Mouse (Mus musculus) kidney, postnatal 14 days (tissue): ENCODE data around the gene Mycl.

ENCODE experiments used
- DNase-seq: peaks from one replicate; pipeline ENCODE4 v3.0.0; 2022; ENCODE audit warnings: mixed read lengths

The Mycl gene

DNA sequence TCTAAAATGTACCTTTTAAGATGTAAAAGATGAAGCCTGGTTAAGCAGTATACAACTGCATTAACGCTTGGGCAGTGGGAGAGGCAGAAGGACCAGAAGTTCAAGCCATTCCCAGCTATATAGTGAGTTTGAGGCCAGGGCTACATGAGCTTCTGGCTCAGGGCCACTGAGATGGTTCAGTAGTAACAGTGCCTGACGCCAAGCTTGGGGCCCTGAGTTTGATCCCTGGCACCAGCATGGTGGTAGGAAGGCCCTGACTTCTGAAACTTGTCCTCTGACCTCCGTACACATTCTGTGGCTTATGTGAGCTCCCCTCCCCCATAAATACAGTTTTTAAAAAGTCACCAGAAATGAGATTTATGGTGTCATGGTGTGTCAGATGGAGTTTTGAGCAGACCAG lies 26.1 kb downstream of the Mycl start:
- no peak for DNase-seq

- DNase-seq: no peak
Measured at GRCm38 (mm10) chr4:123022896-123023295, 27.4 kb downstream of the Mycl start.

DNA sequence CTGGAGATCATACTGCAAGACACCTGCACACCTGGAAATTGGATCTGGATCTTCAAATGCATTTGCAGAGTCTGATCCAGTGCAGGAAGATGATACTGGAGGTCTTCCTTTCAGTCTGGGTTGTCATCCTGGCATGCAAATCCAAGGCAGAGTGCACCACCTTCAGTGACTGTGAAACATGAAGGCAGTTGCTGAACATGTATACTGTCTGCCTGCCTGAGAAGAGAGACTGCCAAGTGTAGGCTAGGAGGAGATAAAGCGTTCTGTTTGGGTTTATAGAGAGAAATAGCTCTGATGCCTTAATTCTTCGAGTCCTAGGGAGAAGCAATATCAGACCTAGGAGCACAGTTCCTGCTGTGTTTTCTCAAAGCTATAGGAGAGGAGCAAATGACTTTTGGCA lies 30.0 kb downstream of the Mycl start:
- no peak for DNase-seq

GRCm38 (mm10) chr4:123026161-123026560 lies 30.7 kb downstream of the Mycl start:
- DNase-seq: no peak

- DNase-seq: no peak
Measured at GRCm38 (mm10) chr4:123026597-123026996, 31.1 kb downstream of the Mycl start.

DNA sequence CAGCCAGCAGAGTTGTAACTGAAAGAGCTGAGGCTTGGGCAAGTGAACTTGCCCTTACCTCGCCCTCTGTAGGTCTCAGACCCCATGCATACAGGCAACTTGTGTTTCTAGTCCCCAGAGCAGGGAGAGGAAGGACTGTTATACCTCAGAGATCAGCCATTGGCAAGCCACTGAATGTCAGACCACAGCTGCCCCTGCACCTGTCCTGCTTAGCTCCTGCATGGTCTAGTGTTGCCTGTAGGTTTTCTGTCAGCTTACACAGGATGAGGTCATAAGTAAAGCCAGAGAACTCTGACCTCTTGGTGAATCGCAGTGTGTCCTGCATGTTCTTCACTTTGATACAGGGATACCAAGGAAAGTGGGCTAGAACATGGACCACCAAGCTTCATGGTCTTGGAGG lies 39.4 kb downstream of the Mycl start:
- no peak for DNase-seq

DNA sequence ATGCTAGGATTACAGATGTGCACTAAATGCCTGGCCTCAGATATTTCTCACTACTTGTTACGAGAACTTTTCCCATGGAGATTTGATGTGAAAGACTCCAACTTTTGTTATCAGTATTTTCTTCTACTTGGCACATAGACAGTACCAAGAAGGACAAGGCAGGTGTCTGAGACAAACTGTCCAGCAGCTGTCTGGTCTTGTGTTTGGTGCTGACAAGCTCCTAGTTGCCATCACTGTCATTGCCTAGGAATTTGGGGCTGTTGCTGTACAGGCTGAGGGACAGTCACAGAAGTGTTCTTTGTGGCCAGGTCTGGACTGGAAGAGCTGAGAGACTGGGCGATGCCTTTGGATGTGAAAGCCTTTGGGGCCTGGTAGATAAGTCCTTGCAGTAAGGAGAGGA lies 40.2 kb downstream of the Mycl start:
- DNase-seq: no peak

DNA sequence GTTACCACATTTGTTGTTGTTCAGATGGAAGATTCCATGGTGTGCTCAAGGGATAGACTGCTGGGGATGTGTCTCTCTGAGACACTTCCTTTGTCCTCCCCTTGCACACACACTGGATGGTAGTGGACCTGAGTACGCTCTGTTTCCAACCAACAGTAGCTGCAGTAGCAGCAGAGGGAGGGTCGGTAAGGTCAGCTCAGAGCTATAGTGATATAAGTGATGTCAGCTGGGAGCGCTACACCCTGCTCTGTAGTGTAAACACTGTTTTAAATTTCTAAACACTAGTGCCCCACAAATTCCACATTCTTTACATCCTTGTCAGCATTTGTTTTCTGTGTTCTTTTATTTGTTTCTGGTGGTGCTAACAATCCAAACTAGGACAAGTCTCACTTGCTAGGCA lies 41.3 kb downstream of the Mycl start:
- no peak for DNase-seq

DNA sequence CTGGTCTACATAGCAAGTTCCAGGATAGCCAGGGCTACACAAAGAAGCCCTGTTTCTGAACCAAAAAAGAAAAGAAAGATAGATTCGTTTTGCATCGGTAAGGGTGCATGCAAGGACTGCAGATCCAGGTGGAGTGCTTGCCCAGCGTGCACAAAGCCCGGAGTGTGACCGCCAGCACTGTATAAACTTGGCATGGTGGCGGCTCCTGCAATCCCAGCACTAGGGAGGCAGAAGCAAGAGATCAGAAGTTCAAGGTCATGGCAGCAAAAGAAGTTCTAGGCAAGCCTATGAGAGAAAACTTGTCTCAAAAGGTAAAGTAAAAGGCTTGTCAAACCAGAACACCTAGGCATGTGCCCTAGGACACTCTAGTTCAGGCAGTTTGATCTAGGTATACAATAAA lies 45.7 kb downstream of the Mycl start:
- no peak for DNase-seq

GRCm38 (mm10) chr4:123043858-123044257 lies 48.4 kb downstream of the Mycl start:
- no peak for DNase-seq

DNA sequence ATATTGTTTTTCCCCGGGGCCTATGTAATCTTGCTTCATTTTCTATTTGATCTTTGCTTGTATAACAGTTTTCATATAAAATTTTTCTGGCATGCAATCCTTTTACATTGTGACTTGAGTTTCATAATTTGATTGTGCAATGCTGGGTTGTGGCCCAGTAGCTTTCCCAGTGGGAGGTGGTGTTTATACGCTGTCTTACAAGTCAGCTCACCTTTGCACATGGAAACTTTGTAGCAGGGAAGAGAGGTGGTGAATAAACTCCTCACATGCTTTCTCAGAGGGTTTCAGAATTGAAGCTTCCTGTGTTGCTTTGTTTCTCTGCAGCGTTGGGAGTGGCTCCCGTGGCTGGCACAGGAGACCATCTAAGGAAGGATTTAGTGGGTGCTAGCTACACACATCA lies 49.4 kb downstream of the Mycl start:
- no peak for DNase-seq

GRCm38 (mm10) chr4:123046300-123046699 lies 50.8 kb downstream of the Mycl start:
- DNase-seq: peak; percentile 53

GRCm38 (mm10) chr4:123050681-123051211 lies 55.3 kb downstream of the Mycl start:
- DNase-seq: peak; percentile 94
